ENCODE assay signal across 22 mouse cellular contexts in genomic region chr6:117267906-117268305, GRCm38 (mm10).
DNase-seq lines count a peak whose midpoint lies in the region; ATAC-seq and TF ChIP-seq lines count a peak whose summit lies in the region.
"Had no signal": no experiment of that assay in that cellular context is flagged by ENCODE, and none has a peak within 500 bp of the region (broad histone marks: within the 10 kb centered on the region; RNA-seq: fewer than 3 reads in every experiment).

No protein-coding gene starts in this region.

- H3K27ac ChIP-seq in lung, embryonic 15.5 days = no peak overlapping the region
- no peak overlapping the region for H3K27ac ChIP-seq in stomach, postnatal 0 days (replicated peaks)
- H3K27ac ChIP-seq: embryonic facial prominence, embryonic 10.5 days; forebrain, embryonic 10.5 days; heart, embryonic 13.5 days; hindbrain, embryonic 15.5 days had no signal

- in situ Hi-C loops in Patski (cut with MboI; ENCODE audit: low pct_unique_long_range_greater_than_20kb) = no loop called here

- POLR2A ChIA-PET in Patski (lab: Charles Lee) = no interaction called here

- H3K9me3 ChIP-seq in lung, embryonic 15.5 days = no peaks in the 10 kb centered on the region
- H3K9me3 ChIP-seq in stomach, postnatal 0 days (ENCODE audit: control insufficient read depth, low read length) = no peaks in the 10 kb centered on the region
- H3K9me3 ChIP-seq: embryonic facial prominence, embryonic 10.5 days; forebrain, embryonic 10.5 days; heart, embryonic 13.5 days; hindbrain, embryonic 15.5 days had no signal

- peak; percentile 57; the same call in 1 of the 2 replicates for ATAC-seq in lung, embryonic 15.5 days (ENCODE audit: borderline replicate concordance, extremely low read depth, low FRiP score, low TSS enrichment)
- ATAC-seq in Patski = no peak
- ATAC-seq in stomach, postnatal 0 days (ENCODE audit: low FRiP score, low TSS enrichment) = no peak
- ATAC-seq: CD4-positive, CD25-positive, alpha-beta regulatory T cell, adult 4 months; forebrain, embryonic 14.5 days had no signal

- no peak for DNase-seq in lung, postnatal 4 days
- DNase-seq in MN1 (ENCODE audit: low spot score) (peak; percentile 18), Patski (ENCODE audit: low read depth, low spot score) (peak; percentile 22)
- DNase-seq in stomach, postnatal 0 days (ENCODE audit: low spot score) = peak; percentile 4
- DNase-seq in urinary bladder, postnatal 14 days (ENCODE audit: low spot score) = no peak
- no peak for DNase-seq in urinary bladder, adult 2 months (ENCODE audit: low spot score)
- DNase-seq: adrenal gland, adult 2 months; adrenal gland, postnatal 25 days; B cell, adult 2 months; cerebellum, adult 2 months; cerebellum, postnatal 10 days; gastrocnemius, postnatal 10 days; heart, postnatal 36 days had no signal

- H3K4me3 ChIP-seq in lung, embryonic 15.5 days = no peak overlapping the region
- no peak overlapping the region for H3K4me3 ChIP-seq in stomach, postnatal 0 days (ENCODE audit: low read depth, low read length)
- H3K4me3 ChIP-seq: embryonic facial prominence, embryonic 10.5 days; erythroblast, embryonic 14.5 days; forebrain, embryonic 10.5 days; heart, embryonic 13.5 days; hindbrain, embryonic 15.5 days had no signal

- no peaks in the 10 kb centered on the region for H3K27me3 ChIP-seq in lung, embryonic 15.5 days
- H3K27me3 ChIP-seq in Patski = no peaks in the 10 kb centered on the region
- H3K27me3 ChIP-seq in stomach, postnatal 0 days (ENCODE audit: control insufficient read depth, insufficient read depth, low read length) = no peaks in the 10 kb centered on the region
- H3K27me3 ChIP-seq: heart, embryonic 13.5 days; hindbrain, embryonic 15.5 days had no signal

- no peak overlapping the region for H3K9ac ChIP-seq in lung, embryonic 15.5 days
- H3K9ac ChIP-seq in stomach, postnatal 0 days (ENCODE audit: low read length) = no peak overlapping the region
- H3K9ac ChIP-seq: heart, embryonic 13.5 days; hindbrain, embryonic 15.5 days had no signal

- no peak for TF ChIP-seq CTCF in Patski (IDR thresholded peaks at IDR 0.05)
- TF ChIP-seq CTCF in stomach, postnatal 0 days (IDR thresholded peaks at IDR 0.05; ENCODE audit: low read depth) = no peak

- H3K36me3 ChIP-seq in lung, embryonic 15.5 days = no peaks in the 10 kb centered on the region
- H3K36me3 ChIP-seq in stomach, postnatal 0 days (ENCODE audit: control insufficient read depth, insufficient read depth, low read length) = no peaks in the 10 kb centered on the region
- H3K36me3 ChIP-seq: embryonic facial prominence, embryonic 10.5 days; forebrain, embryonic 10.5 days; G1E; heart, embryonic 13.5 days; hindbrain, embryonic 15.5 days had no signal

- no peaks in the 10 kb centered on the region for H3K4me1 ChIP-seq in lung, embryonic 15.5 days
- no peaks in the 10 kb centered on the region for H3K4me1 ChIP-seq in stomach, postnatal 0 days (replicated peaks; ENCODE audit: control insufficient read depth, insufficient read depth)

- no peak overlapping the region for H3K4me2 ChIP-seq in lung, embryonic 15.5 days
- no peak overlapping the region for H3K4me2 ChIP-seq in stomach, postnatal 0 days (replicated peaks; ENCODE audit: low read depth)
- H3K4me2 ChIP-seq: heart, embryonic 13.5 days; hindbrain, embryonic 15.5 days had no signal

- TF ChIP-seq EP300 in stomach, postnatal 0 days (optimal IDR thresholded peaks at IDR 0.05) = no peak

- CTCF ChIA-PET in Patski (lab: Charles Lee) = no interaction called here

- WGBS in lung, embryonic 15.5 days = 26% methylated on average over 1 of the region's 1 CpGs
- WGBS in stomach, postnatal 0 days = 50% methylated on average over 1 of the region's 1 CpGs

Comparison
In these comparisons a context has a peak if more than half of its experiments do, and no peak if none do; other contexts are left out.
1. DNase-seq: peak in MN1 (single experiment), Patski (single experiment) and stomach, postnatal 0 days (single experiment); none in lung, postnatal 4 days (0 of 2), urinary bladder, postnatal 14 days (single experiment) and urinary bladder, adult 2 months (single experiment).